Mouse (Mus musculus) gastrocnemius, postnatal 4 days (tissue): ENCODE data around the gene Ppp2r5c. TPM values are rescaled to one million over a fixed set of nuclear protein-coding genes. Genes with fewer than 3 reads are reported as not detected.

Experiments
- DNase-seq, 2 experiments: peaks; one replicate each; pipeline ENCODE4 v3.0.0; 2021 to 2022; ENCODE audit warnings: low spot score in 2 of 2, mixed read lengths in 2 of 2
- total RNA-seq, 2 experiments: library from RNA; stranded (reverse); gene quantifications; 2 replicates each; pipeline ENCODE4 v1.2.3; 2021

The Ppp2r5c gene
- total RNA-seq, 2 experiments from 2014 or later, result 87.5 to 88.8 TPM

- no peak for DNase-seq
Observed at GRCm38 (mm10) chr12:110508680-110509079, 61.8 kb downstream of the Ppp2r5c start.

- peak; percentile 56 to 79 for DNase-seq
Observed at GRCm38 (mm10) chr12:110510171-110510871, 63.4 kb downstream of the Ppp2r5c start.

GRCm38 (mm10) chr12:110511201-110511600, 64.3 kb downstream of the Ppp2r5c start:
- peak in 1 of 2 experiments; percentile 44 for DNase-seq

- DNase-seq, result no peak
Observed at GRCm38 (mm10) chr12:110511856-110512433, 65.0 kb downstream of the Ppp2r5c start.

GRCm38 (mm10) chr12:110512884-110513283, 66.0 kb downstream of the Ppp2r5c start:
- DNase-seq, result no peak

GRCm38 (mm10) chr12:110515676-110516075, 68.8 kb downstream of the Ppp2r5c start:
- DNase-seq, result no peak

GRCm38 (mm10) chr12:110520236-110520987, 73.5 kb downstream of the Ppp2r5c start:
- DNase-seq, result no peak

- DNase-seq, result no peak
Observed at GRCm38 (mm10) chr12:110523526-110523925, 76.6 kb downstream of the Ppp2r5c start.

- no peak for DNase-seq
Observed at GRCm38 (mm10) chr12:110532711-110533110, 85.8 kb downstream of the Ppp2r5c start.

- no peak for DNase-seq
Observed at GRCm38 (mm10) chr12:110533151-110533550, 86.2 kb downstream of the Ppp2r5c start.

GRCm38 (mm10) chr12:110533832-110534231, 86.9 kb downstream of the Ppp2r5c start:
- no peak for DNase-seq

- DNase-seq, result no peak
Observed at GRCm38 (mm10) chr12:110535361-110535760, 88.4 kb downstream of the Ppp2r5c start.

- DNase-seq, result no peak
Observed at GRCm38 (mm10) chr12:110537751-110538150, 90.8 kb downstream of the Ppp2r5c start.

GRCm38 (mm10) chr12:110539346-110539745, 92.4 kb downstream of the Ppp2r5c start:
- no peak for DNase-seq

GRCm38 (mm10) chr12:110539798-110540197, 92.9 kb downstream of the Ppp2r5c start:
- no peak for DNase-seq

GRCm38 (mm10) chr12:110540273-110540672, 93.4 kb downstream of the Ppp2r5c start:
- no peak for DNase-seq

GRCm38 (mm10) chr12:110541001-110541400, 94.1 kb downstream of the Ppp2r5c start:
- no peak for DNase-seq

GRCm38 (mm10) chr12:110541528-110541927, 94.6 kb downstream of the Ppp2r5c start:
- DNase-seq, result no peak

GRCm38 (mm10) chr12:110545040-110545701, 98.3 kb downstream of the Ppp2r5c start:
- no peak for DNase-seq

- DNase-seq, result no peak
Observed at GRCm38 (mm10) chr12:110547573-110547972, 100.7 kb downstream of the Ppp2r5c start.

- no peak for DNase-seq
Observed at GRCm38 (mm10) chr12:110549437-110550112, 102.7 kb downstream of the Ppp2r5c start.
